Mouse (Mus musculus) embryonic fibroblast, embryonic 13.5 days (primary cell): ENCODE measurements around the gene Oas3.
A peak's percentile ranks its signal among the peaks of the same experiment; 100 is the strongest.

Source experiments
- CTCF ChIP-seq: IDR thresholded peaks from 2 replicates; pipeline ENCODE4 v1.5.1; 2011; ENCODE audit warnings: mild to moderate bottlenecking, control low read depth, low read length, moderate library complexity, borderline replicate concordance; ENCODE audit not compliant: insufficient read depth
- POLR2A ChIP-seq: IDR thresholded peaks from 2 replicates; pipeline ENCODE4 v1.6.1; 2011; ENCODE audit warnings: low read depth, mild to moderate bottlenecking, control low read depth, low read length, moderate library complexity

DNA sequence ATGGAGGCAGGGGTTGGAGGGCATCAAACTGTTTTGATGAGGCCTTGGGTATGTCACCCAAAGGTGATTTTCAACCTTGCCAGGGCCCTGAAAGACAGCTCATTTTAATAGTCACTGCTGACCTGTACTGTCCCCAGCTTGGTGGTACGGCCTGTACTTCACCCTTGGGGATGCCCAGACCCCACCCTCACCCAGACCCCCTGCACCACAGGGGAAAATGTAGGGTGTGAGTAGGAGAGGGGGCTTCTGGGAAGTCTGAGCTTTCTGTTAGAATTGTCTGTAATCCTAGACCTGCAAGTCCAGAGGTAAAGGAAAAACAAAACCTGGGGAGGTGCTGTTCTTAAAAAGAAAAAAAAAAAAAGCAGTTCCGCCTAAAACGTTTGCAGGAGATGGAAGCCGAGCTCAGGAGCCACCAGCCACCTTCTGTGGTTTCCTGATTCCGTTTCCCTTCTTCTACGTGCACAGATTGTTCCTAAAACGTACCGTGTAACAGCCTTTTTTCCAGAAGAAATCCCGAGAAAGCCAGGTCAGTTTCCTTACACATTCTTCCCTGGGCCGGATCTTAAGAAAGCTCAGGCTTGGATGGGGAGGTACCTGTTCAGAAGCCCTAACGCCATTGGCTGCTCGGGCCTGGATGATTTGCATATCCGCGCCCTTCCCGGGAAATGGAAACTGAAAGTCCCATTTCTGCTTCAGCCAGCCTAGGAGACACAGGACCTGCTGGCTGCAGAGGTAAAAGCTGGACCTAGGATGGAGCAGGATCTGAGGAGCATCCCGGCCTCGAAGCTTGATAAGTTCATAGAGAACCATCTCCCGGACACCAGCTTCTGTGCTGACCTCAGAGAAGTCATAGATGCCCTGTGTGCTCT is 34.7 kb upstream of the Oas3 start, which contains the start of gene Oas1c:
- TF ChIP-seq POLR2A (peak; percentile 78), CTCF (no peak)
